Mouse (Mus musculus) ES-Bruce4 (cell line): ENCODE data around the gene Degs2.

Source experiments
- CTCF ChIP-seq: IDR thresholded peaks from one replicate; pipeline ENCODE4 v1.8.1; 2011; ENCODE audit warnings: low read depth, low read length
- EP300 ChIP-seq: IDR thresholded peaks from 2 replicates; pipeline ENCODE4 v1.6.1; 2011; ENCODE audit warnings: low read depth, low read length; ENCODE audit not compliant: insufficient read depth
- POLR2A ChIP-seq: IDR thresholded peaks from one replicate; pipeline ENCODE4 v1.8.1; 2011; ENCODE audit warnings: low read length; ENCODE audit not compliant: insufficient read depth

- TF ChIP-seq CTCF (no peak), EP300 (no peak), POLR2A (no peak)
Observed at GRCm38 (mm10) chr12:108741472-108741871, 39.4 kb upstream of the Degs2 start.
